Mouse (Mus musculus): Measurements from ENCODE around the gene Anapc16.

Gene Anapc16

GRCm38 (mm10) chr10:60002673-60003212, at the start of gene Anapc16, which contains the start of gene Ascc1:
Anapc16 (minus strand) TSS chr10:60003135.
Ascc1 (plus strand) TSS chr10:60002805.
- in situ Hi-C loops (cut with MboI, MseI) = loop anchor here (5.0 kb wide), 1 partner anchor 35 kb away; no protein-coding TSS in a partner anchor

GRCm38 (mm10) chr10:60050581-60050980, 47.6 kb upstream of the Anapc16 start:
- in situ Hi-C loops (cut with MboI, MseI) = no loop called here

DNA sequence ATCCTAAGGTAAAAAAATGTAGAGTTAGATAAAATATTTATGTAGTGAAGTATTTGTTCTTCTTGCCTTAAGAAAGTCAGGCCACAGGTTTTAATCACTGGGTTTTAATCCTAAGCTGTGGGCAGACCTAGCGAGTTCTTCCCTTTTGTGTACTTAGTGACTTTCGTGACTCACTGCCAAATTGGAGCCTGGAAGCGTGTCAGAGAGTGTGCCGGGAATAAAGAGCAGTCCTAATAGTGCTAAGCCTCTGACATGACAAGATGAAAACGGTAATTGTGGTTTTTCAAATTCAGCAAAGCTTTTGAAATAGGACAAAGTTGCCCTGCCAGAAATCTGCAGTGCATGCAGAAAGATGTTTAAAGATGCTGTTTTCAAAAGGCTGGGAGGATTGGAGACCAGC, 43.8 kb upstream of the Anapc16 start:
- in situ Hi-C loops (cut with MboI, MseI) = no loop called here

GRCm38 (mm10) chr10:60042350-60042922, 39.5 kb upstream of the Anapc16 start:
- in situ Hi-C loops (cut with MboI, MseI) = no loop called here

GRCm38 (mm10) chr10:60035744-60036143, 32.8 kb upstream of the Anapc16 start:
- in situ Hi-C loops (cut with MboI, MseI) = no loop called here

DNA sequence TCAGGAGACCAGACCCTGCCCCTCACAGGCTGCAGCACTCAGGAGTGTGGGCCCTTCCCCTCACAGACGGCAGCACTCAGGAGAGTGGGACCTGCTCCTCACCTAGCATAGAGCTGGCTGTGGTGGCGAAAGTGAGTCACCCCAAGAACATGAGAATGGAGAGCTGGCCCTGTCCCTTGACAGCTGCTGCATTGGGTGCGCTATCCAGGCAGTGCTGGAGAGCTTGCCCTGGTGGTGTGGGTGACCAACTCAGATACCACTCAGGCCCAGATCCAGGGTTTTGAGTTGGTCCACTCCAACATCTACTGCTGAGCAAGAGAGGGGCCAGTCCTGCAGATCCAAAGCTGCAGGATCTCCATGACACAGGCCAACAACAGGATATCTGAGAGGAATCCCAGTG, 31.7 kb upstream of the Anapc16 start:
- in situ Hi-C loops (cut with MboI, MseI) = no loop called here

- in situ Hi-C loops (cut with MboI, MseI) = no loop called here
Measured at GRCm38 (mm10) chr10:60033064-60033463, 30.1 kb upstream of the Anapc16 start.

GRCm38 (mm10) chr10:60032622-60033021, 29.7 kb upstream of the Anapc16 start:
- in situ Hi-C loops (cut with MboI, MseI) = no loop called here

GRCm38 (mm10) chr10:60031985-60032384, 29.1 kb upstream of the Anapc16 start:
- in situ Hi-C loops (cut with MboI, MseI) = no loop called here

- in situ Hi-C loops (cut with MboI, MseI) = no loop called here
Measured at GRCm38 (mm10) chr10:60031562-60031961, 28.6 kb upstream of the Anapc16 start.

DNA sequence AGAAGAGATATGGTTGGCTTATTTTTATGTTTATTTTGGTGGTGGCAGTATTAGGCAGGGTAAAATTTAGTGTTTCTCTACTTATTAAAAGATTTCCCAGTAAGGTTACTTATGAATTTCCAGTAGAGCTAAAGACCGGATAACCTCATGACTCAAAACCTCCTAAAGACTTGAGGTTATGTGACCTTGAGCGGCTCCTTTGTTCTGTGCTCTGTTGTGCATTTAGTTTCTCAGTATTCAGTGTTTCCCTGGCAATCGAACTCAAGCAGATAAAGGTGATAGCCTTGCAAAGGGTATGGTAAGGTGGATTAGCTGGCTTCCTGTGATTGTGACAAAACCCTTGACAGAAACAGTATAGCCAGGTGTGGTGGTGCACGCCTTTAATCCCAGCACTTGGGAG, 26.5 kb upstream of the Anapc16 start:
- in situ Hi-C loops (cut with MboI, MseI) = no loop called here

- in situ Hi-C loops (cut with MboI, MseI) = no loop called here
Measured at GRCm38 (mm10) chr10:60028979-60029378, 26.0 kb upstream of the Anapc16 start.

- in situ Hi-C loops (cut with MboI, MseI) = no loop called here
Measured at GRCm38 (mm10) chr10:60028181-60028580, 25.2 kb upstream of the Anapc16 start.

- in situ Hi-C loops (cut with MboI, MseI) = no loop called here
Measured at GRCm38 (mm10) chr10:60027619-60028084, 24.7 kb upstream of the Anapc16 start.

GRCm38 (mm10) chr10:60026759-60027395, 23.9 kb upstream of the Anapc16 start:
- in situ Hi-C loops (cut with MboI, MseI) = no loop called here

GRCm38 (mm10) chr10:60023751-60024150, 20.8 kb upstream of the Anapc16 start:
- in situ Hi-C loops (cut with MboI, MseI) = no loop called here

- in situ Hi-C loops (cut with MboI, MseI) = no loop called here
Measured at GRCm38 (mm10) chr10:60019299-60019698, 16.4 kb upstream of the Anapc16 start.

DNA sequence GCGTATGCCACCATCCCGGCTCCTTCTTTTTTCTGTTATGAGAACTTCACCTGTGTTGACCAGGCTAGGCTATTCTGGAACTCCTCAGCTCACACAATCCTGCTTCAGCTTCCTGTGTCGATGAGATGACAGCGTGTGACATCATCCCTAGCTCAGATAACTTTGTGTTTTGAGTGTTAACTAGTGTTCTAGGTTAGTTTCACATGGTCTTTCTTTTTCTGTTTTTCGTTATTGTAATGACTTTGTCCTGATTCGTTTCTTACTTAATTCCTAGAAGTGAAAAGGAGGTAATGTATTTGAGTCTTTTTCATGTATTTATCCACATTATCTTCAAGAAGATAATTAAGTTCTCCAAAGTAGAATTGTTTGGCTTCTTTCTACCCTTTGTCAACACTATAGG, 13.3 kb upstream of the Anapc16 start:
- in situ Hi-C loops (cut with MboI, MseI) = no loop called here

- in situ Hi-C loops (cut with MboI, MseI) = no loop called here
Measured at GRCm38 (mm10) chr10:60009115-60009514, 6.2 kb upstream of the Anapc16 start.

GRCm38 (mm10) chr10:60005264-60005663, 2.3 kb upstream of the Anapc16 start:
- in situ Hi-C loops (cut with MboI, MseI) = no loop called here

GRCm38 (mm10) chr10:60003847-60004246, 912 bp upstream of the Anapc16 start:
- in situ Hi-C loops (cut with MboI, MseI) = loop anchor here (5.0 kb wide), 1 partner anchor 37 kb away; no protein-coding TSS in a partner anchor

DNA sequence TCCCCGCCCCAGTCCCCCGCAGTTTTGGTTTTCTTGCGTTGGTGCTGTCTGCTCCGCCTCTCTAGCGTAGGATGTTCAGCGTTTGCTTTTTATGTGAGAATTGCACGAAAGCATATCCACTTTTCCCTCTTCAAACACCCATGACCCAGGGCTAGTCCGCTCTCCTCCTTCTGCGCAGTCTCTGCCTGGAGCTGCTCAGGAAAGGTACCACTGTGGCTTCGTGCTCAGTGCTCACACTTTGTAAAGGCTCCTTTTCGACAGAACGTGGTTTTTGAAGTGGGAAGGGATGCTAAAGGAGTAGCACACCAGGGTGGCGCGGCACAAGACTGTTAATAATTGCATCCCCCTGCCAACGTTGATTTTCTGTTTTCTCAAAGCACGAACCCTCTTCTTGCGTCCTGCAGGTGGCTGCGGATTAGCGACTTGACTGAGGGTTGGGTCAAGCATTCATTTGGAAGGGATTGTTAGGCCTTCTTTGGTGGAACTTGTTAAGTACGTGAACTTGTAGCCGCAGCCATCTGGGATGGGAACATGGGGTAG, 348 bp upstream of the Anapc16 start:
- in situ Hi-C loops (cut with MboI, MseI) = loop anchor here (5.0 kb wide), 1 partner anchor 36 kb away; no protein-coding TSS in a partner anchor

GRCm38 (mm10) chr10:60002203-60002602, 732 bp downstream of the Anapc16 start:
- in situ Hi-C loops (cut with MboI, MseI) = loop anchor here (5.0 kb wide), 1 partner anchor 35 kb away; no protein-coding TSS in a partner anchor

Measured in regulatory T cell (primary cell).